Mouse (Mus musculus): ENCODE measurements at regions not wholly inside any gene's neighbourhood (a gene's known extent, or its start where the extent isn't known, plus 50 kb on each side); places are given as distances from the start of the nearest gene placed in this dataset.

- ATAC-seq (ENCODE audit: low FRiP score, low read depth) (peak; percentile 62), DNase-seq (ENCODE audit: low spot score) (peak; percentile 77)
- WGBS, result 39% methylated on average over 4 of the region's 4 CpGs
- no peak overlapping the region for H3K4me3 ChIP-seq (replicated peaks; ENCODE audit: low read length)
- no peaks in the 10 kb centered on the region for H3K27me3 ChIP-seq (ENCODE audit: control insufficient read depth, insufficient read depth, low read length)
- no peaks in the 10 kb centered on the region for H3K36me3 ChIP-seq (ENCODE audit: control insufficient read depth, insufficient read depth, low read length)
- no peak overlapping the region for H3K9ac ChIP-seq (ENCODE audit: low read depth, low read length, severe bottlenecking)
- no peak overlapping the region for H3K27ac ChIP-seq (replicated peaks; ENCODE audit: low read depth, low read length)
- no peak overlapping the region for H3K4me2 ChIP-seq (replicated peaks; ENCODE audit: low read depth, low read length, severe bottlenecking)
- H3K4me1 ChIP-seq (ENCODE audit: control insufficient read depth, insufficient read depth, low read length), result no peaks in the 10 kb centered on the region
- H3K9me3 ChIP-seq (ENCODE audit: control insufficient read depth, low read length), result no peaks in the 10 kb centered on the region
- no peak for TF ChIP-seq POLR2A (IDR thresholded peaks at IDR 0.05; ENCODE audit: borderline replicate concordance, extremely low read depth, insufficient read depth, insufficient read length)
Measured at GRCm38 (mm10) chr6:66224164-66224903, 271.9 kb downstream of the 4930544G11Rik start.

- WGBS, result 71% methylated on average over 2 of the region's 2 CpGs
- DNase-seq (ENCODE audit: low spot score), result no peak
Measured at GRCm38 (mm10) chr6:66236368-66236767, 284.0 kb downstream of the 4930544G11Rik start.

GRCm38 (mm10) chr6:66255378-66255777 is 279.8 kb upstream of the Mad2l1 start:
- no peak for TF ChIP-seq POLR2A (IDR thresholded peaks at IDR 0.05; ENCODE audit: borderline replicate concordance, extremely low read depth, insufficient read depth, insufficient read length)
- WGBS, result 82% methylated on average over 4 of the region's 4 CpGs
- Histone ChIP-seq H3K27ac (replicated peaks; ENCODE audit: low read depth, low read length) (no peak overlapping the region), H3K4me2 (replicated peaks; ENCODE audit: low read depth, low read length, severe bottlenecking) (no peak overlapping the region), H3K27me3 (ENCODE audit: control insufficient read depth, insufficient read depth, low read length) (no peaks in the 10 kb centered on the region), H3K9me3 (ENCODE audit: control insufficient read depth, low read length) (no peaks in the 10 kb centered on the region), H3K9ac (ENCODE audit: low read depth, low read length, severe bottlenecking) (no peak overlapping the region), H3K4me1 (ENCODE audit: control insufficient read depth, insufficient read depth, low read length) (no peaks in the 10 kb centered on the region; the same call in 1 of the 2 replicates), H3K4me3 (replicated peaks; ENCODE audit: low read length) (no peak overlapping the region), H3K36me3 (ENCODE audit: control insufficient read depth, insufficient read depth, low read length) (no peaks in the 10 kb centered on the region)
- no peak for DNase-seq (ENCODE audit: low spot score)
- ATAC-seq (ENCODE audit: low FRiP score, low read depth), result no peak

More at GRCm38 (mm10) chr6:66236368-66236767, 284.0 kb downstream of the 4930544G11Rik start:
- ATAC-seq (ENCODE audit: low FRiP score, low read depth), result no peak
- Histone ChIP-seq H3K27ac (replicated peaks; ENCODE audit: low read depth, low read length) (no peak overlapping the region), H3K4me3 (replicated peaks; ENCODE audit: low read length) (no peak overlapping the region), H3K4me1 (ENCODE audit: control insufficient read depth, insufficient read depth, low read length) (no peaks in the 10 kb centered on the region), H3K36me3 (ENCODE audit: control insufficient read depth, insufficient read depth, low read length) (no peaks in the 10 kb centered on the region), H3K4me2 (replicated peaks; ENCODE audit: low read depth, low read length, severe bottlenecking) (no peak overlapping the region), H3K9me3 (ENCODE audit: control insufficient read depth, low read length) (no peaks in the 10 kb centered on the region), H3K27me3 (ENCODE audit: control insufficient read depth, insufficient read depth, low read length) (no peaks in the 10 kb centered on the region), H3K9ac (ENCODE audit: low read depth, low read length, severe bottlenecking) (no peak overlapping the region)
- no peak for TF ChIP-seq POLR2A (IDR thresholded peaks at IDR 0.05; ENCODE audit: borderline replicate concordance, extremely low read depth, insufficient read depth, insufficient read length)

- H3K9me3 ChIP-seq (ENCODE audit: control insufficient read depth, low read length), result no peaks in the 10 kb centered on the region
- peaks cover 9% of the 10 kb centered on the region; the same call in 1 of the 2 replicates for H3K4me1 ChIP-seq (ENCODE audit: control insufficient read depth, insufficient read depth, low read length)
- no peaks in the 10 kb centered on the region for H3K27me3 ChIP-seq (ENCODE audit: control insufficient read depth, insufficient read depth, low read length)
- no peak overlapping the region for H3K9ac ChIP-seq (ENCODE audit: low read depth, low read length, severe bottlenecking)
- ATAC-seq (ENCODE audit: low FRiP score, low read depth) (no peak), DNase-seq (ENCODE audit: low spot score) (no peak)
- no peak overlapping the region for H3K27ac ChIP-seq (replicated peaks; ENCODE audit: low read depth, low read length)
- 77% methylated on average over 3 of the region's 3 CpGs for WGBS
- H3K4me2 ChIP-seq (replicated peaks; ENCODE audit: low read depth, low read length, severe bottlenecking), result no peak overlapping the region
- TF ChIP-seq POLR2A (IDR thresholded peaks at IDR 0.05; ENCODE audit: borderline replicate concordance, extremely low read depth, insufficient read depth, insufficient read length), result no peak
- H3K4me3 ChIP-seq (replicated peaks; ENCODE audit: low read length), result no peak overlapping the region
- no peaks in the 10 kb centered on the region for H3K36me3 ChIP-seq (ENCODE audit: control insufficient read depth, insufficient read depth, low read length)
Measured at GRCm38 (mm10) chr6:66263429-66263828, 271.8 kb upstream of the Mad2l1 start.

- Histone ChIP-seq H3K27me3 (ENCODE audit: control insufficient read depth, insufficient read depth, low read length) (no peaks in the 10 kb centered on the region), H3K4me3 (replicated peaks; ENCODE audit: low read length) (no peak overlapping the region), H3K4me2 (replicated peaks; ENCODE audit: low read depth, low read length, severe bottlenecking) (no peak overlapping the region), H3K27ac (replicated peaks; ENCODE audit: low read depth, low read length) (no peak overlapping the region), H3K9me3 (ENCODE audit: control insufficient read depth, low read length) (no peaks in the 10 kb centered on the region), H3K9ac (ENCODE audit: low read depth, low read length, severe bottlenecking) (no peak overlapping the region), H3K36me3 (ENCODE audit: control insufficient read depth, insufficient read depth, low read length) (no peaks in the 10 kb centered on the region), H3K4me1 (ENCODE audit: control insufficient read depth, insufficient read depth, low read length) (0 out of 2 replicates have a peak, but pooled peaks cover 10% of the 10 kb centered on the region)
- TF ChIP-seq POLR2A (IDR thresholded peaks at IDR 0.05; ENCODE audit: borderline replicate concordance, extremely low read depth, insufficient read depth, insufficient read length), result no peak
- ATAC-seq (ENCODE audit: low FRiP score, low read depth), result no peak
- WGBS, result 60% methylated on average over 1 of the region's 1 CpGs
- no peak for DNase-seq (ENCODE audit: low spot score)
Measured at GRCm38 (mm10) chr6:66263918-66264317, 271.3 kb upstream of the Mad2l1 start.

All from limb, embryonic 14.5 days (tissue).